Mouse (Mus musculus) bone marrow, adult 2 months (tissue): ENCODE data around the gene Htr5a.

Source experiments
- CTCF ChIP-seq: fragments of 200-500 bp; IDR thresholded peaks from 2 replicates; pipeline ENCODE4 v1.5.1; 2011; ENCODE audit warnings: low read length, control low read depth; ENCODE audit not compliant: control insufficient read depth, insufficient read depth
- POLR2A ChIP-seq: fragments of 200-500 bp; IDR thresholded peaks from 2 replicates; pipeline ENCODE4 v1.6.1; 2011; ENCODE audit warnings: low read depth, mild to moderate bottlenecking, control low read depth, low read length, borderline replicate concordance; ENCODE audit not compliant: control insufficient read depth

- no peak for TF ChIP-seq CTCF
- no peak for TF ChIP-seq POLR2A
Measured at GRCm38 (mm10) chr5:27792531-27793205, 49.3 kb upstream of the Htr5a start.
